Mouse (Mus musculus) bone marrow, adult 2 months (tissue): ENCODE measurements around the gene Gm45618.
"Not testable (repeated sequence)": the region's sequence is repeated elsewhere in the genome, so short reads cannot be mapped to it uniquely, and the experiment has no call there.

Experiments used
- CTCF ChIP-seq: fragments of 200-500 bp; IDR thresholded peaks from 2 replicates; pipeline ENCODE4 v1.5.1; 2011; ENCODE audit warnings: low read length, control low read depth; ENCODE audit not compliant: control insufficient read depth, insufficient read depth
- POLR2A ChIP-seq: fragments of 200-500 bp; IDR thresholded peaks from 2 replicates; pipeline ENCODE4 v1.6.1; 2011; ENCODE audit warnings: low read depth, mild to moderate bottlenecking, control low read depth, low read length, borderline replicate concordance; ENCODE audit not compliant: control insufficient read depth

DNA sequence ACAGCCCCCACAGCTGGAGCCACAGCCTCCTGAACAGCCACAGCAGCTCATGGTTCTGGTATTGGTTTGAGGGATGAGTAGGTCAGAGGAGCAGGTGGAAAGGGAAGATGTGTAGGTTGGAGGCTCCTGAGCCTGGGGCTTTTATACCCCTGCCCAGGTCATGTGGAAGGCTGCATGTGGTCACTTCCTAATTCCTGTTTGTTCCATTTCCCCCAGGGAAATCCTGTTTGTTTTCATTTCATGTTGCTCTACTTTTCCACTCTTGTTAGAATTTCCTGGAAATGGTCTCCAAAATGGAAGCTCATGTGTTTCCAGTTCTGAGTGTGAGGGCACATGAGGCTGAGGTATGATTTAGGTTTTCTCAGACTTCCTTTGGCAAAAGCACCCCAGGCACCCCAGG is 45.1 kb upstream of the Gm45618 start, which contains the start of gene Gm4553:
- not testable (repeated sequence) for TF ChIP-seq CTCF, POLR2A
